Mouse (Mus musculus): ENCODE results near the gene Apobec2. TPM values are rescaled to one million over a fixed set of nuclear protein-coding genes. Genes with fewer than 3 reads are reported as not detected.

Apobec2 gene
- polyA plus RNA-seq, 1 experiment: 11.2 TPM

Other genes with a start within 250 kb of the Apobec2 start
- gene Trem1, start 200.2 kb downstream of the Apobec2 start, polyA plus RNA-seq (2012; ENCODE audit: insufficient read depth, insufficient read length, missing spikeins): not detected in 2 replicates
- not detected in 2 replicates for gene Trem3, start 185.2 kb downstream of the Apobec2 start, polyA plus RNA-seq (2012; ENCODE audit: insufficient read depth, insufficient read length, missing spikeins)
- gene Treml4, start 168.6 kb downstream of the Apobec2 start, polyA plus RNA-seq (2012; ENCODE audit: insufficient read depth, insufficient read length, missing spikeins): not detected in 2 replicates
- gene Treml2, start 133.4 kb downstream of the Apobec2 start, polyA plus RNA-seq (2012; ENCODE audit: insufficient read depth, insufficient read length, missing spikeins): not detected in 2 replicates
- not detected in 2 replicates for gene B430306N03Rik, start 116.8 kb downstream of the Apobec2 start, polyA plus RNA-seq (2012; ENCODE audit: insufficient read depth, insufficient read length, missing spikeins)
- 1.5 and 2.0 TPM in 2 replicates for gene Trem2, start 86.5 kb downstream of the Apobec2 start, polyA plus RNA-seq (2012; ENCODE audit: insufficient read depth, insufficient read length, missing spikeins)
- not detected in 2 replicates for gene Treml1, start 73.0 kb downstream of the Apobec2 start, polyA plus RNA-seq (2012; ENCODE audit: insufficient read depth, insufficient read length, missing spikeins)
- 6.3 and 10.9 TPM in 2 replicates for gene Nfya, start 23.0 kb downstream of the Apobec2 start, polyA plus RNA-seq (2012; ENCODE audit: insufficient read depth, insufficient read length, missing spikeins)
- gene Oard1, start 22.9 kb downstream of the Apobec2 start, polyA plus RNA-seq (2012; ENCODE audit: insufficient read depth, insufficient read length, missing spikeins): 34.0 and 34.6 TPM in 2 replicates
- not detected in 2 replicates for gene Tspo2, start 18.6 kb upstream of the Apobec2 start, polyA plus RNA-seq (2012; ENCODE audit: insufficient read depth, insufficient read length, missing spikeins)
- not detected in 2 replicates for gene Unc5cl, start 22.0 kb upstream of the Apobec2 start, polyA plus RNA-seq (2012; ENCODE audit: insufficient read depth, insufficient read length, missing spikeins)

All from brown adipose tissue, adult 24 weeks (tissue).